Mouse (Mus musculus): ENCODE data around the gene Gm9964.
"Not testable (repeated sequence)": the region's sequence is repeated elsewhere in the genome, so short reads cannot be mapped to it uniquely, and the experiment has no call there.

The Gm9964 gene

DNA sequence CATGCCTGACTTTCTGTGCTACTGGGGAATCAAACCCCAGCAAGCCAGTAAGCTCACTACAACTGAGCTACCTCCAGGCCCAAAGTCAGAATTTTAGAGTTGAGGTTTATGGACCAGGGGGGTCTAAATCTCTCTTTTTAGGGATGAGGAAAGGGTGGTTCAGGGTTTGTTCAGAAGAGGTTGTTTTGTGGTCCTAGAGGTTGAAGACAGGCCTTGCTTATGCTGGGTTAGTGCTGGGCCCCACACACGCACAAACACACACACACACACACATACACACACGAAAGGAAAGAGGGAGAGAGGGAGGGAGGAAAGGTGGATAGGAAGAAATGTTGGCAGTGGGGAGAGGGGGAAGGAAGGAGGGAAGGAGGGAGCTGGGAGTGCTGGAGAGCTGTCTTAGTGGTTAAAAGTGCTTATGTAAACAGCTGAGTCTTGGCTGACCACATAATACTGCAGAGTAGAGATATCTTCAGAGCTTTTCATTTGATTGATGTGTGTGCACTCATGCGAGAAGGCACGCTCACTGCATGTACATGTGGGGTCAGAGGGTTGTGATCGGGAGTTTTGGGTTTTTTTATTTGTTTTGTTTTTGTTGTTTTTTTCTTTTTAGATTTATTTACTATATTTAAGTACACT lies at the start of gene Gm9964:
TSS of gene Gm9964 (minus strand) at position 51 of the 636 bp plus-strand sequence.
- DNase-seq (ENCODE audit: low read depth) = peak; percentile 95

DNA sequence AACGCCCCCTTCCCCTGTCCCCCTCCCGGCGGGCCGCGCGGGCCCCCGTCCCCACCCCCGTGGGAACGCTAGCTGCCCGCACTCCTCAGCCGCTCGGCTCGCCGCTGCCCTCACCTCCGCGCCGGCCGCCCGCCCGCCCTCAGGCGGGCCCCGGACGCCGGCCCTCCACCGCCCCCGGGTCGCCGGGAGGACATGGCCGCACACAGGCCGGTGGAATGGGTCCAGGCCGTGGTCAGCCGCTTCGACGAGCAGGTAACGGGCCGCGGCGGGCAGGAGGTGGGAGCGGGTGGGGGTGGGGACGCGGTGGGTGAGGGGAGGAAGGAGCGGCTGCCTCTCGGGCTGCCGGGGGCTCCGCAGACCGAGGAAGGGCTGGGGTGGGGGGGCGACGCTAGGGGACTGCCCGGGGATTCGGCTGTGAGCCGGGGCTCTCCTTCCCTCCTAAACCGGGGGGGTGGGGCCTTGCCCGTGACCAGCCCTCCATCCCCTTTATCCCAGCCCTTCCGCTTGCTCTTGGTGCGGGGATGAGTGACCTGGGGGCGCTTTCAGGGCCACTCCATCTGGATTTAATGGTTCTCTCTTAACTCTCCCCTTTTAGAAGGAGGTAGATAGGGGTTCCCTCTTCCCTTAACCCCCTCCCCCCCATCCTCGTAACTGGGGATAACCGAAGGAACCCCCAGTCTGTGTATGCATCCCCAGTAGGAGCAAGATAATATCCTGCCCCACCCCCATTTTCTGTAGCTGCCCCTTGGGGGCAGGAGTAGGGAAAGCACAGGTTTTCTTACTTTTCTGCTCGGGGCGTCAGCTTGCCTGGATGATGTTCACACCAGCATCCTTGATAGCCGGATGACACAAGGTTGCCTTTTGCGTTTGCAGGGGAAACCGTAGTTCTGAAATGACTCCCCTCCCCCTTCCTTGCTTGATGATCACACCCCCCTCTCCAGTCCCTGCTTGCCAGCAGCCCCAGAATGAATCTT lies 43.4 kb upstream of the Gm9964 start:
- peak; percentile 38 for DNase-seq (ENCODE audit: low read depth)

DNA sequence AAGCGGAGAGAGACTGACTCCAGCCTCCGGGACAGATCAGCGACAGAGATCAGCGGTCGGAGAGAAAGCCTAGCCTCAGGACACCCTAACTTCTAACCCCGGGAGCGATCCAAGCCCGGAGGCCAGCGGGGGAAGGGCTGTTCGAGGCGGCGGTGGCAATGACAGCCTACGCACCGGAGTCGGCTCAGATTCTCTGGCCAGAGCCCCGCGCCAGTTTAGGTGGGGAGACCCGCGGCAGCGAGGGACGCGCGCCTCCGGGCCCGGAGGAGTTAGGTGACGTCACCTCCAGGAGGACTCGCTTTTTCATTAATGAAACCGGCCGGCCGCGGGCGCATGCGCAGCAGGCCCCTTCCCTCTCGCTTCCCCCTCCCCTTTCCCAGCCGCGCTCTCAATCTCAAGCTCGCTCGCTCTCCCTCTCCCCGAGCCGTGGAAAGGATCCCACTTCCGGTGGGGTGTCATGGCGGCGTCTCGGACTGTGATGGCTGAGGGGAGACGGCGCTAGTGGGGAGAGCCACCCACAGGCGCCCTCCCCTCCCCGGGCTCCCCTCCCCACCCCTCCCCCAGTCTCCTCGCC lies 42.6 kb upstream of the Gm9964 start, which contains the start of gene Nf1:
TSS of gene Nf1 (plus strand) at position 460 of the 574 bp plus-strand sequence.
- peak; percentile 94 for DNase-seq (ENCODE audit: low read depth)

DNA sequence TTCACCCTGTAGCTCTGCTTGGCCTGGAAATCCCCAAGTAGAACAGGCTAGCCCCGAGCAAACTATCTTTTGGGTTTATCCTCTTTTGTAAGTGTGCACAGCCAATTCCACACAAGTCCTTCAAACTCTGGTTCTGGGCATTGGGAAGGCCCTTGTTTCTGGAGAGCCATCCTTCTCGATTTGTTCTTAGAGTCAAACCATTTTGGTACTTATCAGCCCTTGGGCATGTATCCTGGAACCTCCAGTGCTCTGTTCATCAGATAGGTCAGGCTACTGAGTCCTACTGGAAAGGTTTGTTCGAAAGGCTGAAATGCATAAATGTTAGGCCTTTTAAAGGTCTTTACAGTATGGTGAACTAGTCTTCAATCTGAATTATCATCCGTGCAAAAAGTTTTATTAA lies 41.9 kb upstream of the Gm9964 start:
- peak; percentile 38 for DNase-seq (ENCODE audit: low read depth)

DNA sequence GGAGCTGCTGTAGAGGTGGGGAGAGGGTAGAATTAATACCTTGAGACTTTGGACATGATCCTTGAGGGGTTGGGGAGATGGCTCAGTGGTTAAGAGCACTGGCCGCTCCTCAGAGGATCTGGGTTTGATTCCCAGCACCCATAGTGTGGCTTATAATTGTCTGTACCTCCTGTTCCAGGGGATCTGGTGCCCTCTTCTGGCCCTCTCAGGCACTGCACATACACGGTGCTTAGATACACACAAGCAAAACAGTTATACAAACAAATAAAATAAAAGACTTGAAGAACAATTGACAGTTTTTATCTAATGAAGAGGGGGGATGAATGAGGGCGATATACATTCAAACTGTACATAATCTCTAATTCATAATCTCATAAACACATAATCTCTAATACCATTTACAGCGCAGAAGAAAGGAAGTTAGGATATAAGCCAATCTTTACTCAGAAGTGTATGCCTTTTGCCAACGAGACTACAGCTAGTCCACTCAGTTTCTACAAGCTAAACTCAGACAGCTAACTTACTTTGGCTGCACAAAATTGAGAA lies 40.1 kb upstream of the Gm9964 start:
- DNase-seq (ENCODE audit: low read depth) = peak; percentile 44

DNA sequence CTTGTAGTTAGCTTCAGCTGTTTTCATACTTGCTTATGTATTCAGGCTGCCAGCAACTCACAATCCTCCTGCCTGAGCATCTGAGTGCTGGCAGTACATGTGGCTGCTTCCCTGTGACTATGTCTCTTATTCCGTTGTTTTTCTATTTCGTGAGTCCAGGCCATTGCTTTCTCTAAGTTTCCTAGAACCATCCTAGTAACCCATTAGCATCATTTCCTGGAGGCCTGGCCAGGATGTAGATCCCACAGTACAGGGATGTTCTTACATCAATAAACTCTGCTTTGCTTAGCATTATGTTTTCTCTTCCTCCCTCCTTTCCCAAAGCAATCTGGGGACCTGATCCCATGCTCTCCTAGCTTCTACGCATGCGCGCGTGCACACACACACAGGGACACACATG lies 38.4 kb upstream of the Gm9964 start:
- DNase-seq (ENCODE audit: low read depth) = no peak

DNA sequence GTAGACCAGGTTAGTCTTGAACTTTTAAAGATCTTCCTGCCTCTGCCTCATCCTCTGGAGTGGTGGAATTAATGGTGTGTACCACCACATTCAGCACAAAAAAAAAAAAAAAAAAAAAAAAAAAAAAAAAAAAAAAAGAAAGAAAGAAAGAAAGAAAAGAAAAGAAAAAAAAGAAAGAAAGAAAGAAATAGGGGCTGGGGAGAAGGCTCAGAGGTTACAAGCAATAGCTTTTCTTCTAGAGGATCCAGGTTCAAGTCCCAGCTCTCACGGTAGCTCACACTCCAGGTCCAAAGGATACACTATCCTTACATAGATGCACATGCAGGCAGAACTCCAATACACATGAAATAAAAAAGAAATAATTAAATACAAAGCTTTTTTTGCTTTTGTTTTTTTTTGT lies 32.9 kb upstream of the Gm9964 start:
- no peak for DNase-seq (ENCODE audit: low read depth)

DNA sequence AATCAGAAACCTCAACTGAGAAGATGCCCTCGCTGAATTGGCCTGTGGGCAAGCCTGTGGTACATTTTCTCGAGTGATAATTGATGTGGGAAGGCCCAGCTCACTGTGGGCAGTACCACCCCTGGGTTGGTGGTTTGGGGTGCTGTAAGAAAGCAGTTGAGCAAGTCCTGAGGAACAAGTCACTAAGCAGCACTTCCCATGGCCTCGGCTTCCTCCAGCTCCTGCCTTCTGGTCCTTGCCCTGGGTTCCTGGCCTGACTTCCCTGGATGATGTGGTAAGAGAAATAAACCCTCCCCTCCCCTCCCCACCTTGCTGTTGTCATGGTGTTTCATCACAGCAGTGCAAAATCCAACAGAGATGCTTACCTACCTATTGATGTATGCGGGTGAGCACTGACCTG lies 31.4 kb upstream of the Gm9964 start:
- DNase-seq (ENCODE audit: low read depth) = peak; percentile 57

DNA sequence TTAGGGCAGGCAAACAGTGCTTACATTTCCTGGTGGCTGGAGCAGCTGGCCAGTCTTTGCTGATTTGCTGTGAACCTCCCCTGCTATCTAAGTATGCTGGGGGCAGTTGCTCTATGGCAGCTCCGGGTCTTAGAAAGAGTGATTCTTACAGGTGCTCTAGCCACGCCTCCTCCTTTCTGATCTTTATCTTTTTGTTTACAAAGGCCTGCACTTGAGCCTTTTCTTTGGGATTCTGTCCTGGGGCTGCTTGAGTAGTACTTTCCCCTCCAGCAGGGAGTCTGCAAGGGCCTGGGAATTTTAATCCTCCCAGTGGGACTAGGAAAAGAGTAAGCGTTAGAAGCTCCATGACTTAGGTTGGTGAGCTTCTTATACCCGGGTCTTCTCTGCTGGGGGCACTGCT lies 30.4 kb upstream of the Gm9964 start:
- no peak for DNase-seq (ENCODE audit: low read depth)

DNA sequence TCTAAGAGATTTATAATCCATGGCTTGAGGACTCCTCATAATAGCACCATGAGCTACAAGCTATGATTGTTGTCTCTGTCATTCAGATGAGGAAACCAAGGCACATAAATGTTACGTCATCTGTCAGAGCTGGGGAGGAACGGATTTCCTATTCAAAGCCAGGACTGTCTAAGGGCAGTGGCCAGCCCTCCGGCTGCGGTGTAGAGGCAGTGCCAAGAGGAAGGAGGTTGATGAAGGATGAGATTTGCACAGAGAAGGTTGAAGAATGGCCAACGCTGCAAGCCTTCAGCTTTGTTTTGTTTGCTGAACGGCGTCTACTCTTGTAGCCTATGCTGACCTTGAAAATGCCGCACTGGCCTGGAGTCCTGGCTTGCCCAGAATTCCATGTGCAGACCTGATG lies 29.0 kb upstream of the Gm9964 start:
- DNase-seq (ENCODE audit: low read depth) = peak; percentile 94

DNA sequence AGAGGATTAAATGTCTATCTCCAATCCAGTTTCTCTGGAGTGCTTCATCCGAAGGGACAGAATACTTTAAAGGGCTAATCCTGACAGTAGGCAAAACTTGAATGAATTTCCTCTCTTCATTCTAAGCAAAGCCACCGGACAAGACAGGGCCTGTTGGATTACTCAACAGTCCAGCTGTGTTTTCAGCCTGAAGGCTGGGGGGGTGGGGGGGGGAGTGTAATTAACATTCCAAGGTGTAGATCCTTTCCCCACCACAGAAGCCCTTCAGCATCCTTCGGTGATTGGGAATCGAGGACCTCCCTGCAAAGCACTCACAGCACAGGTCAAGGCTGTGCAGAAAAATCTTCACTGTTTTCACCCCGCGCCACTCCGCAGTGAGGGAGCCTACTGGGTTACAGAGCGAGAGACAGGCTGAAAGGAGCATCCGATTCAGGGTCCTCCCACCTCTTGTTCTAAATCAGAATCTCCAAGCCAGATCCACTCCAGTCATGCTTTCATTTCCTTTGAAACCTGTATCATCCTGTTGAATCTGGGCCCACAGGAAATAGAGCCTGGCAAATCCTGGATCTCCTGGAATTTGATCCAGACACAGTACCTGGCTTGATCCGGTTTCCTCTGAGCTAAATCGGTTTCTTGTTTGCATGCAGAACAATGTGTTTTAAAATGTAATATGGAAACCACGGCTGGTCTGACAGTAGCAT lies 27.4 kb upstream of the Gm9964 start:
- DNase-seq (ENCODE audit: low read depth) = no peak

DNA sequence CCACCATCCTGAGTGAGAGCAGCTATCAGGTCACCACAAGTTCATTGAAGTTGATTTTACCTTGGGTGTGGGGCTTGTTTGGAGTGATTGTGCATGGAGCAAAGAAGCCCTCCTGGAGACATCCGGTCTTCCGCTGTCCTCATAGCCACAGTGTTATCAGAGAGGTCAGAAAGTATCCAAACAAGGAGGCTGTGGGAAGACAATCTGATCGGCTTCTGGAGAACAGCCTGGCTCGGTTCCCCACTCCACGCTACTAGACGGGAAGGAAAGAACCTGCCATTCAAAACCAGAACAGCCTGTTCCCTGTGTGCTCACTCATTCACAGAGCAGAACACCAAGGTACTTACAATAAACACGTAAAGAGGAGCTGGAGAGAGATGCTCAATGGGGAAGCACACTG lies 23.1 kb upstream of the Gm9964 start:
- DNase-seq (ENCODE audit: low read depth) = no peak

DNA sequence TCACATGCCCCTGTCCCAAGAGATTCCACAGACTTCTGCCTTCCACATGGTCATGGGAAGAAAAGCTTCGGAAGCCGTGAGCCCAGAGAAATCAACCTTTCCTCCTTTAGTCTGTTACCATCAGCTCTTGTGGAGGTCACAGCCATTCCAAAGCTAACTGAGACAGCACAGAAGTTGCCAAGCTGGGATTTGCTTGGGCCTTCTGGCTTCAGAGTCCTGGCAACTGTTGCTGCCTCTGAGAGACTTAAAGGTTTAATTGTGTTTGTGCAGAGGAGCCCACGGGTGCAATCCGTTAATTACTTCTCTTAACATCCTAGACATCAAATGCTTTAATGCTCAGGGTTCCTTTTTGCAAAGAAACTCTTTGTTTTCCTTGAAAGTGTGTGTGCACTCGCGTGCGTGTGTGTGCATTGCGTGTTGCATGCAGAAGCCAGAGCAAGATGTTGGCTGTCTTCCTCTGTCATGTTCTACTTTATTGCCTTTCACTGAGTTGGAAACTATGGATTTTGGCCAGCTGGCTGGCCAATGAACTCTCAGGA lies 20.2 kb upstream of the Gm9964 start:
- DNase-seq (ENCODE audit: low read depth) = no peak

DNA sequence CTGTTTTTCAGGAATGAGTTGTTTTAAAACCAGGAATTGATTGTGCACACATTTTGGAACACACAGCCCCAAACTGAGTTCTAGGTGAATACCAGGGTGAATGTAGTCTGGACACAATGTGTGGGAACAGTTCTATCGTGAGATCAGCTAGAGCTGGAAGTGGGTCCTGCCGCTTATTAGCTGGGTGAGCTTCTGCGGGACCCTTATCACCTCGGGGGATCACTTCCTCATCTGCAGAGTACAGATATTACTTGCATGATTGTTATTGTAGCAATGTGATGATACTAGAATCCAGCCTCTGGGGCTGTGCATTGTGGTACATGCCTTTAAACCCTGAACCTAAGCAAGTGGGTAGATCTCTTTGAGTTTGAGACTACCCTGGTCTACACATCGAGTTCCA lies 13.8 kb upstream of the Gm9964 start:
- DNase-seq (ENCODE audit: low read depth) = peak; percentile 75

DNA sequence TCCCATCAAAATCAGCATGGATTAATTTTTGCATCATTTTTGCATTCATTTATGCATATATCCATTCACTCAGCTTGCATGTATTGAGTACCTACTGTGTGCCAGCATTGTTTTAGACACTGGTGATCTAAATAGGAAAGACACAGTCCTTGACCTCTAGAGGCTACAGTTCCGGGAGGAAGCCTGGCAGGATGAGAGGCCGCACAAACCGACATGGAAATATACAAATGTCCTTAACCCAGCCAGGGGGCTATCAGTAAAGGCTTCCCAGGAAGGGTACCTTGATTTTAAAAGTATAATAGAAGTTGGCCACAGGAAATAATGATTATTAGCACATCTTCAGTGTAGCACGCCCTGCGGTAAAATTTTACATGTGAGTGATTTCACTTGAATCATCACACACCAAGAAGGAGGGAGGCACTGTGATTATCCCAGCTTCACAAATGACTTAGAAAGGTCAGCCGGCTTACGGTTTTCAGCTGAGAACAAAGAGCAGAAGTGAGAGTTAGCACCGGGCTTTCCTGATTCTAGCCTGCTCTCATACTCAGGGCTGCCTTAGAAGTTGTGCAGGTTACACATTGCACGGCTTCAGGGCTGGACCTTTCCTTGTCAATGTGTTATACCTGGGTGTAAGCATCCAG lies 11.0 kb upstream of the Gm9964 start:
- DNase-seq (ENCODE audit: low read depth) = peak; percentile 66

DNA sequence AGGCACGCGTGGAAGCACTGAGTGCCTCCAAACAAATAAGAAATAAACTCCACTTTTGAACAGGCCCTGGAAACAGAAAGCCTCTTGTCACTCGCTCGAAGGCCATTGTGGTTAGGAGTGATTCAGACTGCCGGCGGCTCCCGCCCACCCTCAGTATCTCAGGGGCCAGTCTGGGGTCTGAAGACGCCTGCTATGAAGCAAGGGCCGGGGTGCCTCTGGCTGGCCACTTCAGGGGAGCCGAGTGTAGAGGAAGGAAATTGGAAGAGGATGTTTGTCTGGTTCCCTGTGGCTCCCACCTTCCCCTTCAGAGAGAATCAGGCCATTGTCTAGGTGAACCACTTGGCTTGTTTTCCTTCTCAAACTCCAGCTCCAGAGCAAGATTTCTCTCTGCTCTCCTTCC lies 10.3 kb upstream of the Gm9964 start:
- peak; percentile 92 for DNase-seq (ENCODE audit: low read depth)

DNA sequence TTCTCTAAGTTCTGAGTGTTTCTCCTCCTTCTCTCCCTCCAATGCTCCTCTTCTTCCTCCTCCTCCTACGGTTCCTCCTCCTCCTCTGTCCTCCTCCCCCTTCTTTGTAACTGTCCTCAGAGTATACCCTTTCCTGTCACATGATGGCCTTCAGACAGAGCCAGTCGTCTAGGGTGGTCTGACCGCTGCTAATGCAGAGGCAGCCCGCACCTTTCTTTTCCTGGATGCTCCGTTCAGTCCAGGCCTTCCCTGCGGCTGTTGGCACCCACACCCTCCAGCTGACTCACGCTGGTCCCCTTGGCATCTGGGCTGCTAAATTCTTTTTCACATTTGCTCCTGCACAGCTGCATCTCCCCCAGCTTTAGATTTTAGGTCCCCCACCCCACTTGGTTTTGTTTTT lies 9.8 kb upstream of the Gm9964 start:
- DNase-seq (ENCODE audit: low read depth) = peak; percentile 95

DNA sequence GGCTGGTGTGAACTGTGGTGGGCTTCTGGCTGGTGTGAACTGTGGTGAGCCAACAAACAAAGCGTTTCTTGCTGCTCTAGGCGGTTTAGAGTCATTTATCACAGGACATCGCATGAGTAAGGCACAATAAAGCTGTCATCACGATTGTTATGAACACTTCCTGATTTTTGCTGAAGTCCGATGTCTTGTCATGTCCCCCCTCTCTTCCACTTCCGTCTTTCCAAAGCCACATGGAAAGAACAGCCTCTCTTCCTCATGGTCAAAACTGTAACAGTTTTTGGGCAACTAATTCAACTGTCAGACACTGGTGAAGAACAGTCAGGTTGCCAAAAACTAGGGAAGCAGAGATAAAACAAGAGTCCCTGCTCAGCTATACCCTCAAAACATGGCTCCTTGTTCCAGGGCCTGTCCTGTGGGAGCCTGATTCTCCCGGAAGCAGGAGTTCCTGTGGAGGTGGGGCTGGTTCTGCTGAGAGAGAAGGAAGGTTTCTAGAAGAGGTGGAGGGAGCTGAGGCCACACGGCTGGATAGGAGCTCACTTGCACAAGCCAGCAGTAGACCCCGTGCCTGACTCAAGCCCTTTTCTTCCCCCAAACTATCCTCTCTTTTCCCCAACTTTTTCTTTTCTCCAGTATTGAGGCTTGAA lies 9.1 kb upstream of the Gm9964 start:
- DNase-seq (ENCODE audit: low read depth) = peak; percentile 81

DNA sequence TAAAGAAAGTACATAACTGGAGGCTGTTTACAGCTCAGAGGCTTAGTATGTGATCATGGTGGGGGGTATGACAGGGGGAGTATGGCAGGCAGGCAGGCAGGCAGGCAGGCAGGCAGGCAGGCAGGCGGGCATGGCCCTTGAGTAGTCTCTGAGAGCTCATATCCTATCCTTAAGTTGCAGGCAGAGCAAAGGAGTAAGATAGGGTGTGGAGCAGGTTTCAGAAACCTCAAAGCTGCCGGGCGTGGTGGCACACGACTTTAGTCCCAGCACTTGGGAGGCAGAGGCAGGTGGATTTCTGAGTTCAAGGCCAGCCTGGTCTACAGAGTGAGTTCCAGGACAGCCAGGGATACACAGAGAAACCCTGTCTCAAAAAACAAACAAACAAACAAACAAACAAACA lies 7.5 kb upstream of the Gm9964 start:
- not testable (repeated sequence) for DNase-seq (ENCODE audit: low read depth)

DNA sequence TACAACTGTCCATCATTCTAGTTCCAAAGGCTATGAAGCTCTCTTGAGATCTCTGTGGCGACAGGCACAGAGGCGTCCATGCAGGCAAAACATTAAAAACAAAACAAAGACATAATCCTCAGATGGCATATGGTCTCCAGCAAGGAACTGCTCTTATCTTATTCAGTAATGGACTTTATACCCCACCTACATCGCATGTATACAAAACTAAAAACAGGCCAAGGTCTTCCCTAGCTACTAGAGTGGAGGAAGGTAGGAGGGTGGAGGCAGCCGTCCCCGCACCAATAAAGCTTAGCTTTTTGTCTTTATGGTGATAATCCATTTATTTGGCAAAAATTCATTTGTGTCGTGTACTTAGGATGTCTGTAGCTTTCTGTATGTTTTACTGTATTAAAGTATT lies 6.4 kb upstream of the Gm9964 start:
- no peak for DNase-seq (ENCODE audit: low read depth)

Data from 416B (cell line).